Mouse (Mus musculus) midbrain, embryonic 15.5 days (tissue): Measurements from ENCODE around the gene Calr. TPM values are rescaled to one million over a fixed set of nuclear protein-coding genes. Genes with fewer than 3 reads are reported as not detected.

Source experiments
- ATAC-seq: fragments of 200-750 bp; cut with Nextera tagmentation; replicated peaks from 2 replicates; pipeline ENCODE4 v1.8.0; 2017; ENCODE audit warnings: moderate TSS enrichment
- H3K27ac ChIP-seq: fragments of 300-500 bp; sonication (generic); 2 replicates; pipeline ENCODE4 v1.5.1; 2015; ENCODE audit warnings: mild to moderate bottlenecking, inconsistent platforms
- H3K27me3 ChIP-seq: fragments of 300-500 bp; sonication (generic); replicated peaks from 2 replicates; pipeline ENCODE4 v1.6.1; 2015; ENCODE audit warnings: inconsistent platforms
- H3K36me3 ChIP-seq: fragments of 300-500 bp; sonication (generic); replicated peaks from 2 replicates; pipeline ENCODE4 v1.6.1; 2015; ENCODE audit warnings: inconsistent platforms
- H3K4me1 ChIP-seq: fragments of 300-500 bp; sonication (generic); 2 replicates; pipeline ENCODE4 v1.6.1; 2015; ENCODE audit warnings: inconsistent platforms
- H3K4me2 ChIP-seq: fragments of 300-500 bp; sonication (generic); 2 replicates; pipeline ENCODE4 v1.6.1; 2015; ENCODE audit warnings: inconsistent platforms, mild to moderate bottlenecking, moderate library complexity
- H3K4me3 ChIP-seq: fragments of 300-500 bp; sonication (generic); 2 replicates; pipeline ENCODE4 v1.5.1; 2015; ENCODE audit warnings: mild to moderate bottlenecking, inconsistent platforms
- H3K9ac ChIP-seq: fragments of 300-500 bp; sonication (generic); 2 replicates; pipeline ENCODE4 v1.6.1; 2015; ENCODE audit warnings: mild to moderate bottlenecking, inconsistent platforms
- H3K9me3 ChIP-seq: fragments of 300-500 bp; sonication (generic); 2 replicates; pipeline ENCODE4 v1.6.1; 2016; ENCODE audit warnings: inconsistent platforms
- WGBS: fragments of 180-500 bp; shearing (Covaris S2); methylation state at CpG from one replicate; pipeline ENCODE4 v1.1.7; 2015; ENCODE audit warnings: mixed read lengths; 5-methylcytosine and 5-hydroxymethylcytosine counted together
- polyA plus RNA-seq: library from polyadenylated mRNA; unstranded; fragments of >200 nt; fragmentation: Nextera tagmentation; extraction: Ambion mirVana; gene quantifications from 2 replicates; pipeline ENCODE4 v1.2.1, GENCODE M21; 2015

The Calr gene
- polyA plus RNA-seq: 669 and 673 TPM in 2 replicates

DNA sequence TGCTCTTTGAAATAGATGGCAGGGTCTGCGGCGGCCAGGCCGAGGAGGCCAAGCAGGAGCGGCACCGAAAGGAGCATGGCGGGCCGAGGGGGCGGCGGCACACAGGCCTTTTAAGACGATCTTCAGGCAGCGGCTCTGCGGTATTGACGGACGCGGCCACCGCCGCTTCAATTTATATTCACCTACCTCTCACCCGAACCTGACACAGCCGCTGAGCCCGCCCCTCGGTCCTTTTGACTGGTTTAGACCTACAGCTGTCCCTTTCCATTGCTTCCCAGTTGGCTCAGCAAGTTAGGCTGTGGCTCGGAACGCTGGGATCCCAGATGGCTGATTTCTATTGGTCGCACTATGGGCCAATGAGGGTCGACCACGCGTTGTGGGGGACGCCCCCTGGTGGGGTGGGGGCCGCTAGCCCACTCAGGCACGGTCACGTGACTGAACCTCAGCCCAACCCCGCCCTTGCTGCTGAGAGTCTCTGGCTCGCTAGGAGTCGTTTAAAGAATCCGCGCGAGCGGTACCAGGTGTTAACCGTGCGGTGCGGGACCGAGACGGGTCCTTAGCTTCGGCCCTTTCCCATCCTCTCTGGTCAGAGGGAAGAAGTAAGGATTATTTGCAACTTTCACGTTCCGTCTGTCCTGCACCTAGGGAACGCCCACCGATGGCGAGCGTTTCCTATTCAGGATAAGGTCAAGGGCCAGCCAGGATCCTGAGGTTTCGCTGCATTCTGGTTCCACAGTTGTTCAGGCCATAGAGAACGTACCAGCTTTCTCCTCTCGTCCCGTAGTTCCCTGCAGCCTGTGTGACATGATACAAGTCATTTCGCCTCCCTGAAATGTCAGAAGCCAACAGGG lies at the start of gene Calr:
Calr (minus strand) TSS at position 213 of the 851 bp plus-strand sequence.
- ATAC-seq: peak; percentile 98
- H3K4me2 ChIP-seq: peak within 1 kb of the TSS; percentile 77
- WGBS: under 1% methylated on average over 55 of the region's 55 CpGs
- H3K4me1 ChIP-seq: peaks cover 32% of the 10 kb centered on the region
- H3K9ac ChIP-seq: peak within 1 kb of the TSS; percentile 99
- peak within 1 kb of the TSS; percentile 97 for H3K4me3 ChIP-seq
- H3K36me3 ChIP-seq: peaks cover 27% of the 10 kb centered on the region
- H3K27ac ChIP-seq: peak within 1 kb of the TSS; percentile 90
- no peaks in the 10 kb centered on the region for H3K9me3 ChIP-seq
- no peaks in the 10 kb centered on the region for H3K27me3 ChIP-seq

DNA sequence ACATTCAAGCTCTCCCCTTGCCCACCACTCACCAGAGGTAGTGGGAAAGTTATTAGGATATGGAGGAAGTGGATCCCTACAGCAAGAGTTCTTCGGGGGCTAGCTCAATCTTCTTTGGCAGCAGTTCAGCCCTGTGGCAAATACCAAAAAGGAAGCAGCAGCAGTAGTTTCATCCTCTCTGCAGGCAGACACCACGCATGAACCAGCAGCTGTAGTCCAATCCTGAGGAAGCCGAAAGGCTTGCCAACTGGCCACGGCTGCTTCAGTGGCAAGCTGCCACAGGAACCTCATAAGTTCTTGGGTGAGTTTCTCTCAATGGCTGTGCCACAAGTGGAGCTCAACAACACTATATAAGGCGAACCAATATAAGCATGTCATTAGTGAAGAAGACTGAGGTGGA lies 49.2 kb upstream of the Calr start:
- Histone ChIP-seq H3K27ac (no peak overlapping the region), H3K36me3 (no peaks in the 10 kb centered on the region), H3K4me1 (peaks cover 16% of the 10 kb centered on the region), H3K9ac (no peak overlapping the region), H3K27me3 (no peaks in the 10 kb centered on the region), H3K4me3 (no peak overlapping the region), H3K4me2 (no peak overlapping the region), H3K9me3 (no peaks in the 10 kb centered on the region)
- ATAC-seq: no peak
- 90% methylated on average over 5 of the region's 5 CpGs for WGBS

DNA sequence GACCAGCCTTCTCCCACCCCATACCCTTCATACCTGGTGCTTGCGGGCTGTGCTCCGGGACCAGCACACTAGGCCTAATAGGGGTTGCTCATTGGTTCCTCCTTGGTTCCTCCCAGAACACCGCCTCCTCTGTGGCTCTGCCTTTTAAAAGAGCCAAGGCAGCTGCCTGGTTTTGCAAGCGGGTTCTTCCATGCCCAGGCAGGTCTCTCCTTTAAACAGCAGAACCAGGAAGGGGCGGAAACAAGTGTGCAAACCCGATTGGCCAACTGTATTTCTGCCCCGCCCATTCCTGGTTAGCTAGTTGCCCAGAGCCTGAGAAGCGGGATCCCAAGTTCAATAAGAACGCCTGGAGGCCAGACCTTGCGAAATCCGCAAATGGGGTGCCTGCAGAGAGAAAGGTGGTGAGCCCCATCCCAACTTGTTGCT lies 47.0 kb upstream of the Calr start, which contains the start of gene Gcdh:
Gcdh (minus strand) TSS at position 213 of the 426 bp plus-strand sequence.
- under 1% methylated on average over 11 of the region's 11 CpGs for WGBS
- 0 out of 2 replicates have a peak, but pooled peaks cover 3% of the 10 kb centered on the region for H3K36me3 ChIP-seq
- peaks cover 16% of the 10 kb centered on the region for H3K4me1 ChIP-seq
- no peaks in the 10 kb centered on the region for H3K9me3 ChIP-seq
- peak within 1 kb of the TSS; percentile 54 for H3K27ac ChIP-seq
- peak; percentile 99 for ATAC-seq
- no peaks in the 10 kb centered on the region for H3K27me3 ChIP-seq
- peak within 1 kb of the TSS; percentile 73 for H3K9ac ChIP-seq
- H3K4me2 ChIP-seq: peak within 1 kb of the TSS; percentile 76
- H3K4me3 ChIP-seq: peak within 1 kb of the TSS; percentile 78

DNA sequence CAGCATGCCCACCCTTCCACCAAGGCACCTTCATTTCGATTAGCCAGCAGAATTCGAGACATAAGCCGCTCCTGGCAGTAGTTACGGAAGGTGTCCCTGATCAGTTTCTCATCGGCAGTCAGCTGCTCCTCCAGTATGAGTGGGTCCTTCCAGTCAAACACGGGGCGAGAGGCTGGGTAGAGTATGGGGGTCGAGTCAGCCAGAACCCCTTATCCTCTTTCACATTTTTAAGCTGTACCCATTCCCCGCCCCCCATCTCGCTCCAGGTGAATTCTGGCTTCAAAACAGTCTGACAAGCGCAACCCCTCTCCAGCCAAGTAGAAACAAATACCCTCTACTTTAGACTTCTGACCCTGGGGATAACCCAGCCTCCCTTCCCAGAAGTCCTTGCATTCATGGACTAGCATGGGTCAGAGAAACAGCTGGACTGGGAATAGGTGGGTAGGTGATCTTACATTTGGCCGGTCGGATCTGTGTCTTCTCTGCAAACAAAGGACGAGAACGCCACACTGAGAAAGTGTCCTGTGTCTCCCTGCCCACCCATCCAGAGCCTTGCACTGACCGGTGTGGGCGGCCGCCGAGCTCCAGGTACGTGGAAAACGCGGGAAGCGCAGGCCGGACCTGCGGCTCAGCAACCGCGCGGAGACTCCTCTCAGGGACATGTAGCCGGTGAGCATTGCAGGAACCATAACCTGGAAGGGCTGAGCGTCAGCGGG lies 46.4 kb upstream of the Calr start:
- Histone ChIP-seq H3K27ac (peak overlapping the region; percentile 54), H3K4me2 (peak overlapping the region; percentile 76), H3K9ac (peak overlapping the region; percentile 73), H3K9me3 (no peaks in the 10 kb centered on the region), H3K4me1 (peaks cover 16% of the 10 kb centered on the region), H3K36me3 (0 out of 2 replicates have a peak, but pooled peaks cover 8% of the 10 kb centered on the region), H3K27me3 (no peaks in the 10 kb centered on the region), H3K4me3 (peak overlapping the region; percentile 78)
- 11% methylated on average over 31 of the region's 31 CpGs for WGBS
- ATAC-seq: peak; percentile 63

DNA sequence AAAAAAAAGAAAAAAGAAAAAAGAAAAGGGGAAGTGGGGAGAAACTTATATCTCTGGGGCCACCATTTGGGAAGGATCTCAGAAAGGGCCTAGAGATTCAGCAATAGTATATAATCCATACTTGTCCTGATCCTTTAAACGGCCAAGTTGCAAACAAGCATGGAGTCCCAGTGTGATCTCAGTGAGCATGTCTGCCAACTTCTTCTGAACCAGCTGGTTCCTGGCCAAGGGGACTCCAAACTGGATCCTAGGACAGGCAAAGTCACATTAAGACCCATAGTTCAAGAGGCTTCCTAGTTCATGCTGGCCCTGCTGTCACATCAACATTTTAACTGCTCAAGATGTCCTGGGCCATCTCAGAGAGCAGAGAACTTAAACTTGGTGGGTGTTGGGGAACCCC lies 42.4 kb upstream of the Calr start:
- Histone ChIP-seq H3K27ac (no peak overlapping the region), H3K9ac (no peak overlapping the region), H3K36me3 (peaks cover 18% of the 10 kb centered on the region; the same call in 1 of the 2 replicates), H3K9me3 (no peaks in the 10 kb centered on the region), H3K27me3 (no peaks in the 10 kb centered on the region), H3K4me2 (no peak overlapping the region), H3K4me3 (no peak overlapping the region), H3K4me1 (peaks cover 14% of the 10 kb centered on the region)
- no peak for ATAC-seq
- 90% methylated on average over 1 of the region's 1 CpGs for WGBS

DNA sequence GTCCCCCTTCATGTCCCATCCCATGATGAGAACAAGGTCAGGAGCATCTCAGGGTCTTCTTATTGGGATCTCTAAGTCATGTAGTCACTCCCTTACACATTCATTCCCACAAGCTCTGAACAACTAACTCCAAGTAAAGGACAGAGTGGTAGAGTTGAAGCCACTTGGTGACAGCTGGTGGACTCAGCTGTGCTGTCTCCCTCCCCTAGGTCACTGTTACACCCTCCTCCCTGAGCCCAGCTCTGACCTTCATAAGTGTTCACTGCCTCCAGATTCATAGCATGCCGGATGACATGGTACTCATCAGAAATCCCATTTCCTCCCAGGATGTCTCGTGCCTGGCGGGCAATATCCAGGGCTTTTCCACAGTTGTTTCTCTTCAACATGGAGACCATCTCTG lies 41.5 kb upstream of the Calr start:
- Histone ChIP-seq H3K4me1 (peaks cover 10% of the 10 kb centered on the region), H3K27ac (no peak overlapping the region), H3K4me3 (no peak overlapping the region), H3K9ac (no peak overlapping the region), H3K36me3 (peaks cover 18% of the 10 kb centered on the region; the same call in 1 of the 2 replicates), H3K9me3 (no peaks in the 10 kb centered on the region), H3K27me3 (no peaks in the 10 kb centered on the region), H3K4me2 (no peak overlapping the region)
- WGBS: 95% methylated on average over 3 of the region's 3 CpGs
- no peak for ATAC-seq

DNA sequence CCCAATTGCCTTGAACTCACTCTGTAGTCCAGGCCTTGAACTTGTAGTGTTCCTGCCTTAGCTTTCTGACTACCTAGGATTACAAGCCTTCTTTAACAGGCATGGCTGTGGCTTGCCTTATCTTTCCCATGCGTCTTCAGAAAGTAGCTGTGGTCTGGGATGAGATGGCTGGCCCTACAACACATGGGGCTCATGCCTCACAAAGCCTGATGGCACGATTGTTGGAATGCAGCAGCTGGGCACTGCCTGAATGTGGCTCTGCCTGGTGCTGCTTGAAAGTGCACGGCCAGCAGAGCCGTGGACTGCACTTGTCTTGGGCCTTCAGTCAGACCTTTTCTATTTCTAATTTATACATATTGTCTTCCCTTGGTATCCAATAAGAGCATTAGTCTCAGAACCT lies 38.0 kb upstream of the Calr start:
- 89% methylated on average over 4 of the region's 4 CpGs for WGBS
- H3K4me1 ChIP-seq: no peaks in the 10 kb centered on the region
- H3K4me3 ChIP-seq: no peak overlapping the region
- H3K36me3 ChIP-seq: peaks cover 18% of the 10 kb centered on the region; the same call in 1 of the 2 replicates
- H3K27me3 ChIP-seq: no peaks in the 10 kb centered on the region
- H3K9ac ChIP-seq: no peak overlapping the region
- H3K4me2 ChIP-seq: no peak overlapping the region
- H3K27ac ChIP-seq: no peak overlapping the region
- no peak for ATAC-seq
- H3K9me3 ChIP-seq: no peaks in the 10 kb centered on the region

DNA sequence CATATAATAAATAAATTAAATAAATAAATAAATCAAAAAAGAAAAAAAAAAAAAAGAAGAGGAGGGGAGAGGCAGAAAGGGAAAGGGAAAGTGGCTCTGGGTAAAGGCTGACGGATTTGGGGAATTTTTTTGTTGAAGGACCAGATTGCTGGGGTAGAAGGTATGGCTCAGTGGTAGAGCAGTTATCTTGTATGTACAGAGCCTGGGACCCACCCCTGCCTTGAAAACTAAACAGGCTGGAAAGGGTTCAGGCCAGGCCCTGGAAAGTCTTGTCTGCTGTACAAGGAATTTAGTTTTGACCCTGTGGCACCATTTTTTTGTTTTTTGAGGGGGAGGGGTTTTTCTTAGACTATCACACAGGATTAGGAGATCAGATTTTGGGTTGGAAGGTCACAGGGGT lies 32.2 kb upstream of the Calr start:
- Histone ChIP-seq H3K27ac (no peak overlapping the region), H3K4me2 (no peak overlapping the region), H3K36me3 (no peaks in the 10 kb centered on the region), H3K4me3 (no peak overlapping the region), H3K9ac (no peak overlapping the region), H3K4me1 (no peaks in the 10 kb centered on the region), H3K27me3 (no peaks in the 10 kb centered on the region), H3K9me3 (no peaks in the 10 kb centered on the region)
- 92% methylated on average over 1 of the region's 1 CpGs for WGBS
- no peak for ATAC-seq

DNA sequence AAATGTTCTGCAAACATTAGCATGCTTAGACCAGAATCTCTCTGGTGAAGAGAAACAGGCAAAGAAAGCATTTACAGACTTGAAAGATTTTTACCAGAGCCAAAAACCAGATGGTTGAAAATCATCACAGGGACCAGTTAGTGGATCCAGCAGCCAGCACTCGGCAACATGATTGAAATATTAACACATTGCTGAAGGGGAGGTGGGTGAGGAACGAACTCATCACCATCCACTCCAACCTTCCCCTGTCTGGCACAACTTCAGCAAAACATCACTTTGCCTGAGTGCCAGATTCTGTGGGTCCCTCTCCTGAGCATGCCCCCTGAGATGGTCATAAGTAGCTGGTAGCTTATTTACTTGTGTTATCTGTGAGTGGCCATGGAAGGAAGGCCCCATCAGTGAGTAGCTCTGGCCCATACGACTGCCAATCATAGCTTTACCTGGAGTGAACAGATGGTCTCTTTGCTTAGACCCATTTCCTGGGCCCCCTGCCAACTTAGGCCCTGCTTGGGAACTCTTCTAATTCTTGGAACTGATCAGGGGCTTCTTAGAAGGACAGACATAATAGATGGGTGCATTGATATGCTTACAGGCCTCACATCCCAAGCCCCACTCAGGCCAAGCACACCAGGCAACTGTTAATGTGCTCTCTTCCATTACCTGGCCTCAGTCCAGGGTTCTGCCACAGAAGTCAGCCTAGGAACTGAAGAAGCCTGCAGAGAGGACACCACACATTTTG lies 30.7 kb upstream of the Calr start:
- Histone ChIP-seq H3K27me3 (peaks cover 6% of the 10 kb centered on the region; the same call in 1 of the 2 replicates), H3K4me1 (peaks cover 4% of the 10 kb centered on the region), H3K36me3 (no peaks in the 10 kb centered on the region), H3K4me2 (no peak overlapping the region), H3K9ac (no peak overlapping the region), H3K4me3 (no peak overlapping the region), H3K27ac (no peak overlapping the region), H3K9me3 (no peaks in the 10 kb centered on the region)
- WGBS: 88% methylated on average over 3 of the region's 3 CpGs
- ATAC-seq: no peak

DNA sequence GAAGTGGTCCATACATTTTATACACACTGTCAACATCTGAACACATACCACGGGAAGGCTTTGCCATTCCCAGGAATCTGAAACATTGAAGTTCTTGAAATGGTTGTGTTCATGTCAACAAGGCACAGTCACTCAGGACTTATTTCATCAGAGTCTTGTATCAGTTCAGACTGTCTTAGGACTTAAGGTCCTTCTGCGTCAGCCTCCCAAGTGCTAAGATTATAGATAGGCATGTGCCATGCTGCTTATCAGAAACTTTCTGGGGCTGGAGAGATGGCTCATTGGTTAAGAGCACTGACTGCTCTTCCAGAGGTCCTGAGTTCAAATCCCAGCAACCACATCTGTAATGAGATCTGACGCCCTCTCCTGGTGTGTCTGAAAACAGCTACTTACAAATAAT lies 27.6 kb upstream of the Calr start:
- ATAC-seq: no peak
- WGBS: 91% methylated on average over 3 of the region's 3 CpGs
- H3K9me3 ChIP-seq: no peaks in the 10 kb centered on the region
- no peaks in the 10 kb centered on the region for H3K36me3 ChIP-seq
- no peak overlapping the region for H3K4me2 ChIP-seq
- H3K9ac ChIP-seq: no peak overlapping the region
- peaks cover 7% of the 10 kb centered on the region; the same call in 1 of the 2 replicates for H3K27me3 ChIP-seq
- H3K4me1 ChIP-seq: peaks cover 10% of the 10 kb centered on the region
- H3K27ac ChIP-seq: no peak overlapping the region
- no peak overlapping the region for H3K4me3 ChIP-seq

DNA sequence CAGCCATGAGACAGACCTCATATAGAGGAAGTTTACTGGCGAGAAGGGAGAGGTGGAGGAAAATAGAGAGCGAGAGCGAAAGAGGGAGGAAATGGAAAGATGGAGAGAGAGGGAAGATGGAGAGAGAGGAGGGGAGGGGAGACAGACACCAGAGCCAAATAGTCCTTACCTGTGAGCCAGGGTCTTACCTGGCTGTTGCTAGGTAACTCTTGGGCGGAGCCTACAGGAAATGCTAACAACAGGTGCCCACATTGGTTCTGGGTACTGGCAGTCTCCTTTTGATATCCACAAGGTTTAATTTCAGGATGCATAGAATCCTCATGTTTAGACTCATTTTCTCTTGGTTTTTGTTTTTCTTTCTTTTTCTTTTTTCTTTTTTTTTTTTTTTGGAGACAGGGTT lies 26.3 kb upstream of the Calr start:
- H3K4me1 ChIP-seq: peaks cover 10% of the 10 kb centered on the region
- peak overlapping the region; percentile 87 for H3K4me2 ChIP-seq
- H3K36me3 ChIP-seq: peaks cover 8% of the 10 kb centered on the region; the same call in 1 of the 2 replicates
- WGBS: 85% methylated on average over 4 of the region's 4 CpGs
- H3K9ac ChIP-seq: no peak overlapping the region
- H3K27me3 ChIP-seq: peaks cover 7% of the 10 kb centered on the region; the same call in 1 of the 2 replicates
- ATAC-seq: no peak
- H3K9me3 ChIP-seq: no peaks in the 10 kb centered on the region
- H3K4me3 ChIP-seq: peak overlapping the region; percentile 43; the same call in 1 of the 2 replicates
- H3K27ac ChIP-seq: no peak overlapping the region
